Mouse (Mus musculus) heart, embryonic 16.5 days (tissue): ENCODE measurements around the gene Zfand3. TPM values are rescaled to one million over a fixed set of nuclear protein-coding genes. Genes with fewer than 3 reads are reported as not detected.

ENCODE experiments used
- ATAC-seq: fragments of 200-750 bp; cut with Nextera tagmentation; replicated peaks from 2 replicates; pipeline ENCODE4 v1.8.0; 2017; ENCODE audit warnings: moderate number of reproducible peaks; ENCODE audit not compliant: insufficient read depth, low FRiP score; ENCODE audit errors: extremely low read depth
- H3K27ac ChIP-seq: fragments of 300-500 bp; sonication (generic); 2 replicates; pipeline ENCODE4 v1.5.1; 2014; ENCODE audit warnings: mild to moderate bottlenecking, low read length, control low read depth, moderate library complexity
- H3K27me3 ChIP-seq: fragments of 300-500 bp; sonication (generic); 2 replicates; pipeline ENCODE4 v1.6.1; 2014; ENCODE audit warnings: low read length, mixed read lengths; ENCODE audit not compliant: control insufficient read depth, insufficient read depth
- H3K36me3 ChIP-seq: fragments of 300-500 bp; sonication (generic); 2 replicates; pipeline ENCODE4 v1.6.1; 2014; ENCODE audit not compliant: control insufficient read depth, insufficient read depth
- H3K4me1 ChIP-seq: fragments of 300-500 bp; sonication (generic); 2 replicates; pipeline ENCODE4 v1.6.1; 2014; ENCODE audit warnings: low read length, mixed read lengths; ENCODE audit not compliant: control insufficient read depth, insufficient read depth
- H3K4me2 ChIP-seq: fragments of 300-500 bp; sonication (generic); 2 replicates; pipeline ENCODE4 v1.6.1; 2014; ENCODE audit warnings: low read depth, mild to moderate bottlenecking, control low read depth, low read length
- H3K4me3 ChIP-seq: fragments of 300-500 bp; sonication (generic); 2 replicates; pipeline ENCODE4 v1.5.1; 2014; ENCODE audit warnings: mild to moderate bottlenecking, control low read depth, low read length
- H3K9ac ChIP-seq: fragments of 300-500 bp; sonication (generic); 2 replicates; pipeline ENCODE4 v1.6.1; 2014; ENCODE audit warnings: low read length, control low read depth
- H3K9me3 ChIP-seq: fragments of 300-500 bp; sonication (generic); replicated peaks from 2 replicates; pipeline ENCODE4 v1.6.1; 2016; ENCODE audit warnings: low read length; ENCODE audit not compliant: control insufficient read depth
- WGBS: fragments of 180-500 bp; shearing (Covaris S2); extraction: QIAGEN DNeasy Blood & Tissue Kit; methylation state at CpG from one replicate; pipeline ENCODE4 v1.1.7; 2014; 5-methylcytosine and 5-hydroxymethylcytosine counted together
- polyA plus RNA-seq: library from polyadenylated mRNA; unstranded; fragments of >200 nt; fragmentation: Nextera tagmentation; extraction: Ambion mirVana; gene quantifications from 2 replicates; pipeline ENCODE4 v1.2.1, GENCODE M21; 2015

The Zfand3 gene
- polyA plus RNA-seq, 1 experiment from 2014 or later = 55.8 TPM

- peaks cover 23% of the 10 kb centered on the region for H3K4me1 ChIP-seq
- ATAC-seq = no peak
- H3K9me3 ChIP-seq = no peaks in the 10 kb centered on the region
- H3K9ac ChIP-seq = no peak overlapping the region
- no peaks in the 10 kb centered on the region for H3K27me3 ChIP-seq
- no peak overlapping the region for H3K4me2 ChIP-seq
- WGBS = 71% methylated on average over 12 of the region's 12 CpGs
- H3K4me3 ChIP-seq = no peak overlapping the region
- peaks cover 9% of the 10 kb centered on the region; the same call in 1 of the 2 replicates for H3K36me3 ChIP-seq
- H3K27ac ChIP-seq = no peak overlapping the region
Observed at GRCm38 (mm10) chr17:30133641-30134040, 129.1 kb downstream of the Zfand3 start.

GRCm38 (mm10) chr17:30134955-30135735, 130.6 kb downstream of the Zfand3 start:
- ATAC-seq = no peak
- Histone ChIP-seq H3K4me1 (peaks cover 23% of the 10 kb centered on the region), H3K27ac (0 out of 2 replicates have a peak overlapping the region, but pooled peaks have one; percentile 35), H3K4me2 (no peak overlapping the region), H3K9me3 (no peaks in the 10 kb centered on the region), H3K4me3 (no peak overlapping the region), H3K9ac (no peak overlapping the region), H3K36me3 (peaks cover 9% of the 10 kb centered on the region; the same call in 1 of the 2 replicates), H3K27me3 (no peaks in the 10 kb centered on the region)
- 63% methylated on average over 10 of the region's 10 CpGs for WGBS

GRCm38 (mm10) chr17:30135890-30136289, 131.4 kb downstream of the Zfand3 start:
- Histone ChIP-seq H3K9ac (no peak overlapping the region), H3K36me3 (peaks cover 9% of the 10 kb centered on the region; the same call in 1 of the 2 replicates), H3K4me2 (no peak overlapping the region), H3K9me3 (no peaks in the 10 kb centered on the region), H3K27me3 (no peaks in the 10 kb centered on the region), H3K27ac (no peak overlapping the region), H3K4me3 (no peak overlapping the region), H3K4me1 (peaks cover 23% of the 10 kb centered on the region)
- WGBS = 84% methylated on average over 6 of the region's 6 CpGs
- no peak for ATAC-seq

- no peak for ATAC-seq
- Histone ChIP-seq H3K9ac (no peak overlapping the region), H3K27ac (peak overlapping the region; percentile 18; the same call in 1 of the 2 replicates), H3K27me3 (no peaks in the 10 kb centered on the region), H3K4me2 (no peak overlapping the region), H3K9me3 (no peaks in the 10 kb centered on the region), H3K4me3 (no peak overlapping the region), H3K4me1 (peaks cover 22% of the 10 kb centered on the region), H3K36me3 (peaks cover 9% of the 10 kb centered on the region; the same call in 1 of the 2 replicates)
- 45% methylated on average over 5 of the region's 5 CpGs for WGBS
Observed at GRCm38 (mm10) chr17:30136684-30137083, 132.2 kb downstream of the Zfand3 start.

- WGBS = 85% methylated on average over 4 of the region's 4 CpGs
- Histone ChIP-seq H3K4me1 (peaks cover 18% of the 10 kb centered on the region), H3K36me3 (peaks cover 9% of the 10 kb centered on the region), H3K27me3 (no peaks in the 10 kb centered on the region), H3K27ac (no peak overlapping the region), H3K9ac (no peak overlapping the region), H3K4me3 (no peak overlapping the region), H3K9me3 (no peaks in the 10 kb centered on the region), H3K4me2 (no peak overlapping the region)
- no peak for ATAC-seq
Observed at GRCm38 (mm10) chr17:30137115-30137514, 132.6 kb downstream of the Zfand3 start.

- Histone ChIP-seq H3K27ac (no peak overlapping the region; the same call in 1 of the 2 replicates), H3K4me1 (peaks cover 54% of the 10 kb centered on the region), H3K36me3 (no peaks in the 10 kb centered on the region; the same call in 1 of the 2 replicates), H3K9me3 (no peaks in the 10 kb centered on the region), H3K27me3 (no peaks in the 10 kb centered on the region), H3K4me3 (no peak overlapping the region), H3K9ac (no peak overlapping the region), H3K4me2 (no peak overlapping the region)
- ATAC-seq = no peak
- 34% methylated on average over 6 of the region's 6 CpGs for WGBS
Observed at GRCm38 (mm10) chr17:30144114-30144513, 139.6 kb downstream of the Zfand3 start.

GRCm38 (mm10) chr17:30145596-30146149, 141.1 kb downstream of the Zfand3 start:
- no peaks in the 10 kb centered on the region; the same call in 1 of the 2 replicates for H3K36me3 ChIP-seq
- no peaks in the 10 kb centered on the region for H3K27me3 ChIP-seq
- H3K9ac ChIP-seq = no peak overlapping the region
- no peak overlapping the region for H3K4me2 ChIP-seq
- peak overlapping the region; percentile 33; the same call in 1 of the 2 replicates for H3K27ac ChIP-seq
- peaks cover 57% of the 10 kb centered on the region for H3K4me1 ChIP-seq
- H3K9me3 ChIP-seq = no peaks in the 10 kb centered on the region
- no peak overlapping the region for H3K4me3 ChIP-seq
- 52% methylated on average over 10 of the region's 10 CpGs for WGBS
- no peak for ATAC-seq

- H3K4me1 ChIP-seq = peaks cover 57% of the 10 kb centered on the region
Observed at GRCm38 (mm10) chr17:30146555-30146954, 142.0 kb downstream of the Zfand3 start.

GRCm38 (mm10) chr17:30147897-30148296, 143.4 kb downstream of the Zfand3 start:
- H3K27me3 ChIP-seq = no peaks in the 10 kb centered on the region
- WGBS = 23% methylated on average over 1 of the region's 1 CpGs
- H3K4me2 ChIP-seq = peak overlapping the region; percentile 36; the same call in 1 of the 2 replicates
- H3K27ac ChIP-seq = peak overlapping the region; percentile 87
- no peak overlapping the region for H3K4me3 ChIP-seq
- H3K4me1 ChIP-seq = peaks cover 64% of the 10 kb centered on the region
- H3K36me3 ChIP-seq = no peaks in the 10 kb centered on the region
- H3K9ac ChIP-seq = no peak overlapping the region
- no peak for ATAC-seq
- no peaks in the 10 kb centered on the region for H3K9me3 ChIP-seq

More at GRCm38 (mm10) chr17:30146555-30146954, 142.0 kb downstream of the Zfand3 start:
- 35% methylated on average over 7 of the region's 7 CpGs for WGBS
- H3K4me3 ChIP-seq = no peak overlapping the region
- no peaks in the 10 kb centered on the region; the same call in 1 of the 2 replicates for H3K36me3 ChIP-seq
- peak overlapping the region; percentile 87 for H3K27ac ChIP-seq
- no peak overlapping the region for H3K9ac ChIP-seq
- H3K9me3 ChIP-seq = no peaks in the 10 kb centered on the region
- peak overlapping the region; percentile 27 for H3K4me2 ChIP-seq
- no peaks in the 10 kb centered on the region for H3K27me3 ChIP-seq
- ATAC-seq = peak; percentile 51
